Mouse (Mus musculus): ENCODE results near the gene Gm5617. TPM values are rescaled to one million over a fixed set of nuclear protein-coding genes. Genes with fewer than 3 reads are reported as not detected.
"Not testable (repeated sequence)": the region's sequence is repeated elsewhere in the genome, so short reads cannot be mapped to it uniquely, and the experiment has no call there.

The Gm5617 gene
- polyA plus RNA-seq, 1 experiment from 2014 or later: 17.9 TPM

DNA sequence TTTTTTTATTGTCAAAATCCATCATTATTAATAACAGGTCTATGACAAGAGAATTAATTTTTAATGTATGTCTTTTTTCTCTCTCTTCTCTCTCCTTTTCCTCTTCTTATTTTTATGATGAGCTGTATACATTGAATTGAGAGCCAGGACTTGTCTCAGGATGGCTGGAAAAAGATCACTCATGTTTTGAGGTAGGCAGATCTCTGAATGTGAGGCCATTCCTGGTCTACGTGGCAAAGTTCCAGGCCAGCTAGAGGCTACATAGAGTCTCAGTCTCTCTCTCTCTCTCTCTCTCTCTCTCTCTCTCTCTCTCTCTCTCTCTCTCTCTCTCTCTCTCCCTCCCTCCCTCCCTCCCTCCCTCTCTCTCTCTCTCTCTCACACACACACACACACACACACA is 42.4 kb downstream of the Gm5617 start:
- H3K27me3 ChIP-seq (replicated peaks; ENCODE audit: control insufficient read depth, insufficient read depth, low read length); ATAC-seq; H3K9me3 ChIP-seq (ENCODE audit: control insufficient read depth, low read length); H3K4me2 ChIP-seq (ENCODE audit: low read length); H3K9ac ChIP-seq (replicated peaks; ENCODE audit: low read depth, low read length); H3K27ac ChIP-seq (ENCODE audit: low read length); H3K36me3 ChIP-seq (ENCODE audit: control insufficient read depth, insufficient read depth); H3K4me3 ChIP-seq (replicated peaks; ENCODE audit: low read length): not testable (repeated sequence)
- peaks cover 14% of the 10 kb centered on the region for H3K4me1 ChIP-seq (replicated peaks; ENCODE audit: control insufficient read depth, insufficient read depth, low read length)
- WGBS: 20% methylated on average over 1 of the region's 1 CpGs

- peak overlapping the region; percentile 51 for H3K9ac ChIP-seq (replicated peaks; ENCODE audit: low read depth, low read length)
- peak overlapping the region; percentile 32 for H3K4me3 ChIP-seq (replicated peaks; ENCODE audit: low read length)
- H3K36me3 ChIP-seq (ENCODE audit: control insufficient read depth, insufficient read depth): no peaks in the 10 kb centered on the region
- ATAC-seq: peak; percentile 43; the same call in 1 of the 2 replicates
- H3K9me3 ChIP-seq (ENCODE audit: control insufficient read depth, low read length): 0 out of 2 replicates have a peak, but pooled peaks cover 3% of the 10 kb centered on the region
- peaks cover 14% of the 10 kb centered on the region for H3K4me1 ChIP-seq (replicated peaks; ENCODE audit: control insufficient read depth, insufficient read depth, low read length)
- H3K4me2 ChIP-seq (ENCODE audit: low read length): peak overlapping the region; percentile 59
- 1% methylated on average over 17 of the region's 17 CpGs for whole genome bisulfite sequencing
- peak overlapping the region; percentile 52 for H3K27ac ChIP-seq (ENCODE audit: low read length)
- H3K27me3 ChIP-seq (replicated peaks; ENCODE audit: control insufficient read depth, insufficient read depth, low read length): no peaks in the 10 kb centered on the region
Observed at GRCm38 (mm10) chr9:48538044-48538645, 42.9 kb downstream of the Gm5617 start.

DNA sequence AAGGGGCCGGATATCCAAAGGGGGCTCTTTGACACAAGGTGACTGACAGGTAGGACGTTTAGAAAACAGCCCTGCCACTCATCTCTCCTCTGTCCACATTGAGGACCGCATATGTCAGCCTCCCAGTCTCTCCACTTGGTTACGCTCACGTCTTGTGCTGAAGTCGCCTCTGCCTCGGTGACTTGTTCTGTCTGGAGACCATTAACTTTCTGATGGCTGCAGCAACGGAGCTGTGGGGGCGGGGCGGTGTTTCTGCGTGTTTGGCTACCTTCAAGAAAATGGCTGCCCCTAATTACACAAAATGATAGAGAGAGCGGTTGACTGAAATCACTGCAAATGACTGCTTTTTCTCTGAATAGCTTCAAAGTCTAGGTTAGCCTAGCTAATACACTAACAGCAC is 43.4 kb downstream of the Gm5617 start:
- 0 out of 2 replicates have a peak, but pooled peaks cover 3% of the 10 kb centered on the region for H3K9me3 ChIP-seq (ENCODE audit: control insufficient read depth, low read length)
- H3K27me3 ChIP-seq (replicated peaks; ENCODE audit: control insufficient read depth, insufficient read depth, low read length): no peaks in the 10 kb centered on the region
- peak; percentile 26; the same call in 1 of the 2 replicates for ATAC-seq
- H3K4me2 ChIP-seq (ENCODE audit: low read length): peak overlapping the region; percentile 59
- peak overlapping the region; percentile 51 for H3K9ac ChIP-seq (replicated peaks; ENCODE audit: low read depth, low read length)
- 6% methylated on average over 12 of the region's 12 CpGs for WGBS
- H3K27ac ChIP-seq (ENCODE audit: low read length): no peak overlapping the region
- peaks cover 14% of the 10 kb centered on the region for H3K4me1 ChIP-seq (replicated peaks; ENCODE audit: control insufficient read depth, insufficient read depth, low read length)
- peak overlapping the region; percentile 32 for H3K4me3 ChIP-seq (replicated peaks; ENCODE audit: low read length)
- no peaks in the 10 kb centered on the region for H3K36me3 ChIP-seq (ENCODE audit: control insufficient read depth, insufficient read depth)

Small RNA genes lying within 50 kb of the gene (microRNA-seq; reads per million reads assigned to microRNA genes)
- gene Gm23653: not detected

Other genes starting within 250 kb of the Gm5617 start
- gene Nxpe2, start 142.0 kb upstream of the Gm5617 start, polyA plus RNA-seq (2015; fragmentation: Nextera tagmentation; extraction: Ambion mirVana): 0.16 and 0.28 TPM in 2 replicates
- 113 and 117 TPM in 2 replicates for gene Rexo2, start 14.8 kb upstream of the Gm5617 start, polyA plus RNA-seq (2015; fragmentation: Nextera tagmentation; extraction: Ambion mirVana)
- gene Rbm7, start 143 bp upstream of the Gm5617 start, polyA plus RNA-seq (2015; fragmentation: Nextera tagmentation; extraction: Ambion mirVana): 95.5 and 111 TPM in 2 replicates
- 1.2 and 1.4 TPM in 2 replicates for gene Nnmt, start 109.7 kb downstream of the Gm5617 start, polyA plus RNA-seq (2015; fragmentation: Nextera tagmentation; extraction: Ambion mirVana)

Data from forebrain, embryonic 16.5 days (tissue).